Mouse (Mus musculus) CH12.LX (cell line): ENCODE results near the gene Mipep. TPM values are rescaled to one million over a fixed set of nuclear protein-coding genes. Genes with fewer than 3 reads are reported as not detected.

ENCODE experiments used
- DNase-seq: peaks from one replicate; pipeline ENCODE4 v3.0.0-alpha.2; 2013; ENCODE audit errors: extremely low read depth
- H3K27ac ChIP-seq: 2 replicates; pipeline ENCODE4 v1.5.1; 2012; ENCODE audit warnings: low read depth, mild to moderate bottlenecking, control low read depth, moderate library complexity; ENCODE audit not compliant: insufficient read depth
- H3K27me3 ChIP-seq: replicated peaks from 2 replicates; pipeline ENCODE3; 2012; ENCODE audit warnings: inconsistent platforms
- H3K36me3 ChIP-seq, 2 experiments: replicated peaks in 1 of 2; 2 replicates each; pipeline versions ENCODE3 to v1.6.1; 2012; ENCODE audit warnings: inconsistent platforms in 1 of 2, low read length in 1 of 2, mild to moderate bottlenecking in 1 of 2, mixed read lengths in 1 of 2, moderate library complexity in 1 of 2; ENCODE audit not compliant: control insufficient read depth in 1 of 2, insufficient read depth in 1 of 2
- H3K4me1 ChIP-seq, 2 experiments: 2 replicates each; pipeline ENCODE4 v1.6.1; 2012; ENCODE audit warnings: inconsistent platforms in 1 of 2, moderate library complexity in 1 of 2; ENCODE audit not compliant: insufficient read depth in 2 of 2, control insufficient read depth in 1 of 2
- H3K4me2 ChIP-seq: 2 replicates; pipeline ENCODE4 v1.6.1; 2012; ENCODE audit warnings: low read depth, mild to moderate bottlenecking, control low read depth; ENCODE audit not compliant: poor library complexity, insufficient read depth, severe bottlenecking
- H3K4me3 ChIP-seq, 3 experiments: fragments of 150-350 bp in 1 of 3; sonication (generic) in 1 of 3; replicated peaks in 1 of 3; 2 replicates each; pipeline versions ENCODE3 to v1.5.1; 2011 to 2012; ENCODE audit warnings: low read depth in 2 of 3, low read length in 2 of 3, mild to moderate bottlenecking in 2 of 3, moderate library complexity in 2 of 3, control low read depth in 1 of 3, improper control_type of control experiment in 1 of 3, inconsistent platforms in 1 of 3, mixed read lengths in 1 of 3; ENCODE audit not compliant: poor library complexity in 1 of 3
- H3K79me2 ChIP-seq: replicated peaks from 2 replicates; pipeline ENCODE4 v1.6.1; 2012; ENCODE audit warnings: mild to moderate bottlenecking, moderate library complexity; ENCODE audit not compliant: control insufficient read depth, poor library complexity, insufficient read depth, severe bottlenecking; ENCODE audit errors: extremely low read depth
- H3K9ac ChIP-seq: 2 replicates; pipeline ENCODE4 v1.6.1; 2012; ENCODE audit warnings: low read depth, mild to moderate bottlenecking, control low read depth, moderate library complexity; ENCODE audit not compliant: insufficient read depth
- H3K9me3 ChIP-seq: replicated peaks from 2 replicates; pipeline ENCODE3; 2012; ENCODE audit warnings: low read length, inconsistent platforms, mixed read lengths
- BHLHE40 ChIP-seq: IDR thresholded peaks from 2 replicates; pipeline ENCODE4 v1.6.1; 2011; ENCODE audit warnings: mild to moderate bottlenecking, low read depth, low read length, improper control_type of control experiment
- CHD1 ChIP-seq: IDR thresholded peaks from 2 replicates; pipeline ENCODE4 v1.6.1; 2012; ENCODE audit warnings: low read depth, low read length, improper control_type of control experiment, inconsistent platforms
- CTCF ChIP-seq, 2 experiments: IDR thresholded peaks in 1 of 2; conservative IDR thresholded peaks in 1 of 2; 2 replicates each; pipeline ENCODE4 v1.5.1; 2011 to 2012; ENCODE audit warnings: low read depth in 2 of 2, low read length in 2 of 2, improper control_type of control experiment in 1 of 2, inconsistent platforms in 1 of 2, mild to moderate bottlenecking in 1 of 2, moderate library complexity in 1 of 2
- E2F4 ChIP-seq: IDR thresholded peaks from 2 replicates; pipeline ENCODE4 v1.6.1; 2011; ENCODE audit warnings: low read depth, low read length, improper control_type of control experiment; ENCODE audit not compliant: insufficient replicate concordance
- ELF1 ChIP-seq: IDR thresholded peaks from 2 replicates; pipeline ENCODE4 v1.6.1; 2014; ENCODE audit warnings: low read depth, mild to moderate bottlenecking, inconsistent platforms, low read length, improper control_type of control experiment
- HCFC1 ChIP-seq: IDR thresholded peaks from 2 replicates; pipeline ENCODE4 v1.6.1; 2012; ENCODE audit warnings: low read depth, mild to moderate bottlenecking, inconsistent platforms, low read length, improper control_type of control experiment
- JUN ChIP-seq: IDR thresholded peaks from 2 replicates; pipeline ENCODE4 v1.6.1; 2011; ENCODE audit warnings: low read depth, mild to moderate bottlenecking, low read length, improper control_type of control experiment, moderate library complexity; ENCODE audit not compliant: insufficient read depth
- KAT2A ChIP-seq: IDR thresholded peaks from 2 replicates; pipeline ENCODE4 v1.6.1; 2012; ENCODE audit warnings: low read length, improper control_type of control experiment, inconsistent platforms; ENCODE audit not compliant: insufficient replicate concordance
- MAFK ChIP-seq: IDR thresholded peaks from 2 replicates; pipeline ENCODE4 v1.6.1; 2011; ENCODE audit warnings: low read length, improper control_type of control experiment; ENCODE audit not compliant: insufficient replicate concordance
- MAX ChIP-seq: IDR thresholded peaks from 2 replicates; pipeline ENCODE4 v1.6.1; 2011; ENCODE audit warnings: low read length, improper control_type of control experiment
- MEF2A ChIP-seq: IDR thresholded peaks from 2 replicates; pipeline ENCODE4 v1.6.1; 2014; ENCODE audit warnings: low read depth, mild to moderate bottlenecking, inconsistent platforms, low read length, improper control_type of control experiment, borderline replicate concordance
- MXI1 ChIP-seq: IDR thresholded peaks from 2 replicates; pipeline ENCODE4 v1.6.1; 2011; ENCODE audit warnings: mild to moderate bottlenecking, low read depth, low read length, improper control_type of control experiment
- NELFE ChIP-seq: IDR thresholded peaks from 2 replicates; pipeline ENCODE4 v1.6.1; 2011; ENCODE audit warnings: low read depth, low read length, improper control_type of control experiment
- NRF1 ChIP-seq: IDR thresholded peaks from 2 replicates; pipeline ENCODE4 v1.6.1; 2014; ENCODE audit warnings: low read depth, mild to moderate bottlenecking, inconsistent platforms, low read length, improper control_type of control experiment, moderate library complexity
- PAX5 ChIP-seq: IDR thresholded peaks from 2 replicates; pipeline ENCODE4 v1.6.1; 2012; ENCODE audit warnings: low read length, inconsistent platforms, mixed read lengths
- POLR2A ChIP-seq: IDR thresholded peaks from 2 replicates; pipeline ENCODE4 v1.6.1; 2011; ENCODE audit warnings: low read depth, mild to moderate bottlenecking, improper control_type of control experiment, low read length
- POLR2AphosphoS2 ChIP-seq: IDR thresholded peaks from 2 replicates; pipeline ENCODE4 v1.6.1; 2011; ENCODE audit warnings: low read depth, low read length, improper control_type of control experiment
- RAD21 ChIP-seq: IDR thresholded peaks from 2 replicates; pipeline ENCODE4 v1.6.1; 2011; ENCODE audit warnings: low read depth, mild to moderate bottlenecking, low read length, improper control_type of control experiment, moderate library complexity
- SIN3A ChIP-seq: IDR thresholded peaks from 2 replicates; pipeline ENCODE4 v1.6.1; 2012; ENCODE audit warnings: low read length, improper control_type of control experiment, inconsistent platforms
- SMC3 ChIP-seq: IDR thresholded peaks from 2 replicates; pipeline ENCODE4 v1.6.1; 2011; ENCODE audit warnings: low read depth, low read length, improper control_type of control experiment
- TBP ChIP-seq: conservative IDR thresholded peaks from 2 replicates; pipeline ENCODE4 v1.6.1; 2011; ENCODE audit warnings: low read depth, low read length, improper control_type of control experiment
- TCF12 ChIP-seq: IDR thresholded peaks from 2 replicates; pipeline ENCODE4 v1.6.1; 2014; ENCODE audit warnings: low read depth, mild to moderate bottlenecking, inconsistent platforms, low read length, improper control_type of control experiment
- UBTF ChIP-seq: IDR thresholded peaks from 2 replicates; pipeline ENCODE4 v1.6.1; 2012; ENCODE audit warnings: low read depth, mild to moderate bottlenecking, inconsistent platforms, low read length, improper control_type of control experiment, moderate library complexity
- USF2 ChIP-seq: conservative IDR thresholded peaks from 2 replicates; pipeline ENCODE4 v1.6.1; 2011; ENCODE audit warnings: low read depth, low read length, improper control_type of control experiment
- ZC3H11A ChIP-seq: IDR thresholded peaks from 2 replicates; pipeline ENCODE4 v1.6.1; 2012; ENCODE audit warnings: low read depth, mild to moderate bottlenecking, inconsistent platforms, low read length, improper control_type of control experiment
- ZKSCAN1 ChIP-seq: IDR thresholded peaks from 2 replicates; pipeline ENCODE4 v1.6.1; 2012; ENCODE audit warnings: low read depth, inconsistent platforms, low read length, improper control_type of control experiment, borderline replicate concordance
- dilution Hi-C: fragments of 300-500 bp; cut with MboI; formaldehyde crosslinking; loops from 2 replicates; pipeline ENCODE4 v1.14.3; 2020; ENCODE audit warnings: low sequenced_read_pairs; ENCODE audit not compliant: extremely low pct_unique_long_range_greater_than_20kb, extremely low pct_ligation_motif_present
- in situ Hi-C: fragments of 300-500 bp; cut with MboI; formaldehyde crosslinking; loops from 3 replicates; pipeline ENCODE4 v1.14.3; 2019; ENCODE audit warnings: low sequenced_read_pairs, low pct_ligation_motif_present, low pct_unique_long_range_greater_than_20kb, mixed read lengths
- polyA plus RNA-seq: library from polyadenylated mRNA; unstranded; fragments of >175 nt; gene quantifications from 2 replicates; pipeline ENCODE4 v1.2.1, GENCODE M21; 2012; ENCODE audit warnings: low read depth; ENCODE audit not compliant: insufficient read length
- total RNA-seq, 2 experiments: library from RNA; depleted of rRNA; stranded (reverse); fragments of 300-350 nt in 1 of 2; fragments of >200 nt in 1 of 2; gene quantifications; 2 replicates each; pipeline ENCODE4 v1.2.3; 2012 to 2014

Gene Mipep
- total and polyA plus RNA-seq, 3 experiments = 33.1 to 37.2 (median 36.6) TPM

GRCm38 (mm10) chr14:60809881-60810280, 25.5 kb downstream of the Mipep start:
- H3K9ac ChIP-seq = no peak overlapping the region

GRCm38 (mm10) chr14:60811547-60811946, 27.2 kb downstream of the Mipep start:
- H3K36me3 ChIP-seq = peaks cover 44 to 85% of the 10 kb centered on the region in 2 experiments
- no peak for DNase-seq
- TF ChIP-seq PAX5 = no peak
- TF ChIP-seq TBP = no peak
- TF ChIP-seq KAT2A = no peak
- TF ChIP-seq HCFC1 = no peak
- TF ChIP-seq UBTF = no peak
- TF ChIP-seq NRF1 = no peak
- no peak for TF ChIP-seq TCF12
- no peak for TF ChIP-seq MXI1
- TF ChIP-seq BHLHE40 = no peak
- TF ChIP-seq SIN3A = no peak
- no peak for TF ChIP-seq RAD21
- no peak for TF ChIP-seq E2F4
- no peak for TF ChIP-seq POLR2AphosphoS2
- no peak for TF ChIP-seq ZKSCAN1
- TF ChIP-seq MEF2A = no peak
- no peak for TF ChIP-seq JUN
- TF ChIP-seq CTCF (conservative IDR thresholded peaks at IDR 0.05 in 1 of 2, IDR thresholded peaks at IDR 0.05 in 1 of 2; ENCODE audit: low read depth in 2 of 2, low read length in 2 of 2) = no peak
- TF ChIP-seq, all 38 proteins: peak for 0
- Histone ChIP-seq H3K9me3 (no peaks in the 10 kb centered on the region), H3K27me3 (no peaks in the 10 kb centered on the region), H3K4me2 (no peak overlapping the region), H3K4me1 (peaks cover 0 to 15% of the 10 kb centered on the region in 2 experiments; a peak in 2 of 4 replicates), H3K27ac (no peak overlapping the region), H3K79me2 (no peaks in the 10 kb centered on the region), H3K4me3 (no peak overlapping the region), H3K9ac (no peak overlapping the region)
- dilution Hi-C loops = no loop called here
- in situ Hi-C loops = no loop called here

More at GRCm38 (mm10) chr14:60809881-60810280, 25.5 kb downstream of the Mipep start:
- TF ChIP-seq NRF1 (no peak), RAD21 (no peak), POLR2AphosphoS2 (no peak), USF2 (no peak), SMC3 (no peak), ZC3H11A (no peak), MAX (no peak), JUN (no peak), ELF1 (no peak), BHLHE40 (no peak), CTCF (conservative IDR thresholded peaks at IDR 0.05 in 1 of 2, IDR thresholded peaks at IDR 0.05 in 1 of 2; ENCODE audit: low read depth in 2 of 2, low read length in 2 of 2) (no peak), MAFK (no peak), TCF12 (no peak), E2F4 (no peak), NELFE (no peak), CHD1 (no peak), PAX5 (no peak), POLR2A (no peak)
- H3K9me3 ChIP-seq = no peaks in the 10 kb centered on the region
- H3K4me1 ChIP-seq = peaks cover 0 to 30% of the 10 kb centered on the region in 2 experiments; a peak in 2 of 4 replicates
- no peaks in the 10 kb centered on the region for H3K79me2 ChIP-seq
- H3K4me3 ChIP-seq = no peak overlapping the region
- H3K27me3 ChIP-seq = no peaks in the 10 kb centered on the region
- in situ Hi-C loops (no loop called here), dilution Hi-C loops (no loop called here)
- H3K27ac ChIP-seq = no peak overlapping the region
- DNase-seq = no peak
- H3K36me3 ChIP-seq = peaks cover 41 to 90% of the 10 kb centered on the region in 2 experiments
- H3K4me2 ChIP-seq = no peak overlapping the region
